Mouse (Mus musculus) skeletal muscle tissue, adult 2 months (tissue): ENCODE measurements around the gene Mpp6.

Experiments
- DNase-seq: peaks from one replicate; pipeline ENCODE4 v3.0.0-alpha.2; 2012; ENCODE audit warnings: low read depth, low spot score

Gene Mpp6

GRCm38 (mm10) chr6:50146158-50146557 is 36.1 kb downstream of the Mpp6 start:
- no peak for DNase-seq

DNA sequence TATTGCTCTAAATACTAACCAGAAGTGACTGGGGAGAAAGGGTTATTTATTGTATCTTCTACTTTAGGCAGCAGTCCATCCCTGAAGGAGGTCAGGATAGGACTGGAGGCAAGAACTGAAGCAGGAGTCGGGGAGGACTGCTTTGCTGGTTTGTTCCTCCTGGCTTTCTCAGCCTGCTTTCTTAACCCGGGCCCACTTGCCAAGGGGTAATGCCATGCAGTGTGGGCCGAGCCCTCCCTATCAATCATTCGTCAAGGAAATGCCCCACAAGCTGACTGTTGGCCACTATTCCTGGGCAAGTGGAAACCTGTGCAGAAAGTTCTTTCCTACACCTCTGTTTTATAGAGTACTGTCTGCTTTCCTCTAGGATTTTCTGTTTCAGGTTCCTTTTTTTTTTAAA is 39.3 kb downstream of the Mpp6 start:
- no peak for DNase-seq

- no peak for DNase-seq
These were observed 49.8 kb downstream of the Mpp6 start for GRCm38 (mm10) chr6:50159842-50160241.

GRCm38 (mm10) chr6:50163013-50163412 is 53.0 kb downstream of the Mpp6 start:
- no peak for DNase-seq

- no peak for DNase-seq
These were observed 58.8 kb downstream of the Mpp6 start for GRCm38 (mm10) chr6:50168821-50169220.

DNA sequence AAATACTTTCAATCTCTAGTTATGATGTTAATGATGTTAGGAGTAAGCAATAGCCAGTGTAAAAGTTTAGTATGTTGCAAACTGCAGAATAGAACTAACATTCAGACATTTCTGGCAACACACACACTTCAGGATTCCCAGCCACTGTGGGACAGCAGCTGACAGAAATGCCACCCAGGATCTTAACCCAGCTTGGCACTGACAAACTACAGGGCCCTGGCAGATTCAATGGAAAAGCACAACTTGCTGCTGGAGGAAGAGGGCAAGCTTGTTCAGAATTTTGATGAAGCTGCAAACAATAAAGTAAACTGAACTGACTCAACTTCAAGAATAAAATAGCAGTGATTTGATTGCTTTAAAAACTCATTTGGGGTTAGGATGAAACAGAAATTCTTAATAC is 59.7 kb downstream of the Mpp6 start:
- DNase-seq, result no peak

- DNase-seq, result no peak
These were observed 65.7 kb downstream of the Mpp6 start for GRCm38 (mm10) chr6:50175736-50176135.

DNA sequence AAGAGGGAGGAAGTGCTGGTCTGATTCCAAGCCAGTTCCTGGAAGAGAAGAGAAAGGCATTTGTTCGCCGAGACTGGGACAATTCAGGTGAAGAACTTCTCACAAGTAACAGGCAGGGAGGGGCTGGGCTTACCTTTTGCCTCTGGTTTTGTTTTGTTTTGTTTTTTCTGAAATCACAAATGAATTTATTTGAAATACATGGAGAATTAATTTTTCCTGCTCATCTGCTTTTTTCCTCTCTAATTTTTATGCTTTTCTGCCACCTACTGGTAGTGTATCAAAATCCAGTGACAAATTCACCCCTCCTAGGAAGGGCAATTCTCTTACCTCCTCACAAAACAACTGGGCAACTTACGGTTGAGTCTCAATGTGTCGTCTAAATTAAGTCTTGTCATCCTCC is 70.1 kb downstream of the Mpp6 start:
- no peak for DNase-seq

GRCm38 (mm10) chr6:50187955-50188354 is 77.9 kb downstream of the Mpp6 start:
- peak; percentile 51 for DNase-seq

GRCm38 (mm10) chr6:50189376-50189775 is 79.3 kb downstream of the Mpp6 start:
- DNase-seq, result no peak

- DNase-seq, result no peak
These were observed 81.6 kb downstream of the Mpp6 start for GRCm38 (mm10) chr6:50191605-50192004.

- no peak for DNase-seq
These were observed 82.1 kb downstream of the Mpp6 start for GRCm38 (mm10) chr6:50192169-50192568.

DNA sequence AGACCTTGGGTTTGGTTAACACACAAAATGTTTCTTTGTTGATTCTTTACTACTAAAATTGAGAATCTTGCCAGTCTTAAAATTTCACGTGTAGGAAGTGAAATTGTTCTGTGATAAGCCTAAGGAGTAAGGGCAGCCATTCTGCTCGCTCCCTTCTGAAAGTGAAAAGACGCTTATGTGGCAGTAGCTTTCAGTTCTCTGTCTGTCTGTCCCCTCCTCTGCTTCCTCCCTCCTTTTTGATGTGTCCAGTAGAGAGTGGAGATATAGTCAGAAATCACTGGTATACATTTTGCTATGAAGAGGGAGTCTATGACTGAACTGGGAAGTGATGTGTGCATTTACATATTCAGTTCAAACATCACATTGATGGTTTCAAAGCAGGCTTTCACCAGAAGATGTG is 82.8 kb downstream of the Mpp6 start:
- no peak for DNase-seq

DNA sequence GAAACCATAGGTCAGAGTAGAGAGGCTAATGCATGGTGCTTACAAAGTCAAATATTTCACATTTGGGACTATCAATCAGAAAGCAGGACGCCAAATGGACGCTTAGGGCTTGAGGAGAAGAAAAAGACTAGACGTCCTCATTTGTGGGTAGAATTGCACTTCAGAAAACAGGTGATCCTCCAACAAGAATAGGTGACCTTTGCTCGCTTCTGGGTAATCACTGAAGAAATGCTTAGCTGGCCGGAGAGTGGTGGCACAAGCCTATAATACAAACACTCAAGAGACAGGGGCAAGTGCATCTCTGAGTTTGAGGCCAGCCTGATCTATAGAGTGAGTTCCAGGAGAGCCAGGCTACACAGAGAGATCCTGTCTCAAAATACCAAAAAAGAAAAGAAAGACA is 83.8 kb downstream of the Mpp6 start:
- no peak for DNase-seq

GRCm38 (mm10) chr6:50204356-50204755 is 94.3 kb downstream of the Mpp6 start:
- DNase-seq, result no peak

DNA sequence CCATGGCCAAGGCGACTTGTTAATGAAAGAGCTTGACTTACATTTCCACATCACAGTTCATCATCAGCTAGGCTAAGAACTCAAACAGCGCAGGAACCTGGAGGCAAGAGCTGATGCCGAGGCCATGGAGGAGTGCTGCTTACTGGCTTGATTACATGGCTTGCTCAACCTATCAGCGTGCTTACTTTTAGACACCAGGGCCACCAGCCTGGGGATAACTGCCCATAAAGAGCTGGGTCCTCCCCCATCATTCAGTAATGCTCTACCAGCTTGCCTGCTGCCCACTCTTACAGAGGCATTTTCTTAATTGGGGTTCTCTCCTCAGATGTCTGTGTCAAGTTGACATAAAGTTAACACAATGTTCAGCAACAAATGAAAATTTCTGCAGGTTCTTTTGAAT is 95.1 kb downstream of the Mpp6 start:
- DNase-seq, result no peak

DNA sequence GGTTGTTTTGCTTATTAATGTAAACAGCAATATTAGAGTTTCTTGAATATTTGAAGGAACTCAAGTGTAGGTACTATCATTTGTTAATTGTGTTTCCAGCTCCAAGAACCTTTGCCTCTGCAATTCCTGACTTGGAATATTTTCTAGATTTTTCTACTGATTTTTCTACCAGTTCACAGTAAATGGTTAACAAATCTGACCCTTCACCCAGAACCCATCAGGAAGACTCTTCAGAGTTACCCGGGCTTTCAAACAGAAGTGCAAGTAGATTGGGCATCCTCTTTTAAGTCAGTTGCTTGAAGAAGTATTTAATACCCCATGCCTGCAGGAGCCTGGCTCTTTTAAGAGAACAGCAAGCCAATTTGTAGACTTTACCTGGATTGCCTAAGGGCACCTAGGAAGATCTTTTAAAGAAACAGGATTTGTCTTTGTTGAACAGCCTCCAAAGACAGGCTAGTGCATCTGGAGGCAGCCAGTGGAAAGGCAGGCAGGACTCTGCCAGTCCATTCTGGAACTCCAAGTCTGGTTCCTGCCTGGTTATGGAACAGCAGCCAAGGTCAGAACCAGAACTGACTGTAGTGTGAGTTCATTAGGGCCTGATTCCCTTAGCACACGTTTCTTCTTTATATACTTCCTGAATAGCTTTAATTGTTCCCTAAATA is 104.8 kb downstream of the Mpp6 start:
- DNase-seq, result no peak

DNA sequence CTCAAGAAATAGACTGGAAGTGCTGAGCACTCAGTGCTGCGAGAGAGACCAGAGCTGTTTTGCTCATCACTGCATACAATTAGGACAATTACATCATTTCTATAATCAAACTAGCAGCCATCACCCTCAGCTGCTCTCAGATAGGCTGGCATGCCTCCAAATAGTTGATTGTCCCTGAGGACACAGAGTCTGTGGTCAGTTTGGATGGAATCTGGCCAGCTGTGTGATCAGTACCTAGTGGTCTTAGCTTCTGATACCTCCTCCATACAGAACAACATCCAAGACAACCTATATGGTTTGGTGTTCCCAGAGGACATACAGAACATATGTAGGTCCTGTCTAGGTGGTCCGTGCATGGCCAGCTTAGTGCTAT is 105.3 kb downstream of the Mpp6 start:
- DNase-seq, result no peak

DNA sequence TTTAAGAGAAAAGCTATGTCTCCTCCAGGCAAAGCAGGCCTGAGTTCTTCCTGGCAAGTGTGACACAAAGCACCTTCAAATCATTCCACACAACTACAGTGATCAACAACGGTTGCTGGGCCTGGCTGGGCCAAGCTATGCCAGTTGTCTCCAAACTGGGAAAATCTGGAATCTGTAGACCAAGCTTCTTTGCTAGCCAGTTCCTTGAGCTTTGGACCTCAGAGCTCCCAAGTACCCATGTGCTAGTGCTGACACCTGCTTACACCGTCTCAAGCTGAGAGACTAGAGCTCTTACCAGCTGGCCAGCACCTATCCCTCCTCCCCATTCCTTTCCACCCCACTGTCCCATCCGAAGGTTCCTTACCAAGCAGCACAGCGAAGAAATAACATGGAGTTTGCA is 105.9 kb downstream of the Mpp6 start:
- no peak for DNase-seq

DNA sequence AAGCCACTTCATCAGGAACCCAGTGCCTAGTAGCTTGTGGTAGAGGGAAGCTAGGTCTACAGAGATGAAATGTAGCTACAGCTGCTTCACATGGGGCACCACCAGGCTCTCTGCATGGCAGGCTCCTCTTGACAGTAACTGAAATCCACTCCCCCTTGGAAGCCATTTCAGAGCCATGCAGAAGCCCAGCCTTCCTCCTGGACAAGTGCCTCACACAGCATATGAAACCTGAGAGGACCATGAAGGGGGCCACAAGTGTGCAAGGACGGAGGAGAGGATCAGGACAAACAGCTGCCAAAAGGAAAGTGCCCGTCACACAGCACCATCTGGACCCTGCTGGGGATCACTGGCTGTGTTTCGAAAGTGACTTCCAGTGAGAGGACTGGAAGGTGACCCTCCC is 108.6 kb downstream of the Mpp6 start:
- DNase-seq, result peak; percentile 3

DNA sequence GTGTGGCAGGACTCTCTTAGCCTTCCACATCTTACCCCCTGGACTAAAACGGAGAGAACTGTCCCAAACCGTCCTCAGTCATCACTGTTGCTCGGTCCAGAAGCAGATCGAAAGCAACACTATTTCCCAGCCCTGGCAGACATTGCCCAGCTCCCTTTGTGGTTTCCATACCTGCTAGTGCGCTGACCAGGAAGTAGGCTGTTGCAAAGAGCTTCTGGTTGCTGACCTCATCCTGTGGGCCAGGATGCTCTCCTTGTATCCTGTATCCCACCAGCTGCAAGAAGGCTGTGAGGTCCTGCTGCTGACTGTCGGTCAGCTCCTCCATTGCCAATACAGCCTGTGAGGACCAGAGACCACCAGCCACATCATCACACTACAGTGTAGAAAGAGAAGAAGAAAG is 109.0 kb downstream of the Mpp6 start:
- no peak for DNase-seq

DNA sequence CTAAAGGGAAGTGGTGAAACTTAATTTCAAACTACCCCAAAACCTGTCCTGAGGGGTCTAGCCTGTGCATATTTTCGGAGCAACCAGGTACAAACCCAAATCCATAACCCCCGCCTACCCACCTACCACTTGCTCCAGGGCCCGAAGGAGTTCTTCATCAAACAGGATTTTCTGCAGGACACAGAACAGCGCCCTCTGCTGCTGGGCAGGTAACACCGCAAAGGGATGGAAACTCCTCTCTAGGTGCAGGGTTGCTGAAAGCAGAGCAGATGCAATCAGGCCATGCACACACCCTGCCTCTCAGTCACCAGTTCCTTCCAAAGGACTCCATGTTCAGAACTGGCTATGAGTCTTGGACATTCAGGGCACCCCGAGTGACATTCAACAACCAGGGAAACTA is 110.8 kb downstream of the Mpp6 start:
- peak; percentile 21 for DNase-seq

DNA sequence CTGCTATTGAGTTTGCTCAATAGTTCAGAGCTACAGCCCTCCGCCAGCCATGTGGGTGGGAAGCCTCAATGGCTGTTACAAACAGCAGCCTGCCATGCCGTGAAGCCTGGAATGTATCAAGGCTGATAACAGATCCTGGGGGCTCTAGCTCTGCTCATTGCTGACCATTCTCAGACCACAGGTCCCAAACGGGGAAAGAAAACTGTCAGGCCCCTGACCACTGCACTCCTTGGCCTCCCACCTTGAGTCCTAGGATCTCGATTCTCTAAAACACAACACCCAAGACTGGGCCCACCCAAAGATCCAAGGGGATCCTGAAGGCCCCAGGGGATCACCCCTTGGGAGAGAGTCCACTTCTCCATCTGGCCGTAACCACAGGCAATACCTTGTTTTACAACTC is 112.3 kb downstream of the Mpp6 start:
- no peak for DNase-seq

- DNase-seq, result no peak
These were observed 112.9 kb downstream of the Mpp6 start for GRCm38 (mm10) chr6:50222986-50223385.
